Mouse (Mus musculus) ES-Bruce4 (cell line): ENCODE results near the gene Dus2. TPM values are rescaled to one million over a fixed set of nuclear protein-coding genes. Genes with fewer than 3 reads are reported as not detected.

Experiments used
- H3K27ac ChIP-seq: 2 replicates; pipeline ENCODE4 v1.5.1; 2012; ENCODE audit warnings: low read length, inconsistent platforms; ENCODE audit not compliant: insufficient read depth
- H3K27me3 ChIP-seq: 2 replicates; pipeline ENCODE4 v1.6.1; 2012; ENCODE audit warnings: mild to moderate bottlenecking, low read length, inconsistent platforms; ENCODE audit not compliant: control insufficient read depth, poor library complexity, insufficient read depth, severe bottlenecking
- H3K36me3 ChIP-seq: 2 replicates; pipeline ENCODE4 v1.6.1; 2012; ENCODE audit warnings: inconsistent platforms, mild to moderate bottlenecking, low read length, moderate library complexity; ENCODE audit not compliant: control insufficient read depth, poor library complexity, insufficient read depth, severe bottlenecking
- H3K4me1 ChIP-seq: one replicate; pipeline ENCODE4 v1.8.1; 2011; ENCODE audit warnings: low read length; ENCODE audit not compliant: control insufficient read depth, insufficient read depth
- H3K4me3 ChIP-seq: 2 replicates; pipeline ENCODE4 v1.5.1; 2011; ENCODE audit warnings: low read depth, mild to moderate bottlenecking, low read length
- H3K9ac ChIP-seq: 2 replicates; pipeline ENCODE4 v1.6.1; 2012; ENCODE audit warnings: low read depth, mild to moderate bottlenecking, inconsistent platforms; ENCODE audit not compliant: poor library complexity, severe bottlenecking
- H3K9me3 ChIP-seq: replicated peaks from 2 replicates; pipeline ENCODE4 v1.6.1; 2012; ENCODE audit warnings: mild to moderate bottlenecking, low read length, inconsistent platforms; ENCODE audit not compliant: control insufficient read depth, poor library complexity, insufficient read depth, severe bottlenecking
- CTCF ChIP-seq: IDR thresholded peaks from one replicate; pipeline ENCODE4 v1.8.1; 2011; ENCODE audit warnings: low read depth, low read length
- EP300 ChIP-seq: IDR thresholded peaks from 2 replicates; pipeline ENCODE4 v1.6.1; 2011; ENCODE audit warnings: low read depth, low read length; ENCODE audit not compliant: insufficient read depth
- POLR2A ChIP-seq: IDR thresholded peaks from one replicate; pipeline ENCODE4 v1.8.1; 2011; ENCODE audit warnings: low read length; ENCODE audit not compliant: insufficient read depth
- polyA plus RNA-seq: library from polyadenylated mRNA; stranded (reverse); fragments of >200 nt; gene quantifications from 2 replicates; pipeline ENCODE4 v1.2.4, GENCODE M21; 2011; ENCODE audit warnings: low read depth; ENCODE audit not compliant: missing spikeins, insufficient read depth, insufficient read length

Gene Dus2
- polyA plus RNA-seq, 1 experiment = 19.3 TPM

- H3K27ac ChIP-seq = peak overlapping the region; percentile 24; the same call in 1 of the 2 replicates
- H3K4me3 ChIP-seq = peak overlapping the region; percentile 73
- TF ChIP-seq CTCF = no peak
- TF ChIP-seq EP300 = no peak
- no peak for TF ChIP-seq POLR2A
- H3K9me3 ChIP-seq = no peaks in the 10 kb centered on the region
- no peaks in the 10 kb centered on the region for H3K27me3 ChIP-seq
- H3K9ac ChIP-seq = peak overlapping the region; percentile 89
- H3K36me3 ChIP-seq = no peaks in the 10 kb centered on the region
- peaks cover 10% of the 10 kb centered on the region for H3K4me1 ChIP-seq
These were observed 25.8 kb upstream of the Dus2 start for GRCm38 (mm10) chr8:105965266-105965904.

DNA sequence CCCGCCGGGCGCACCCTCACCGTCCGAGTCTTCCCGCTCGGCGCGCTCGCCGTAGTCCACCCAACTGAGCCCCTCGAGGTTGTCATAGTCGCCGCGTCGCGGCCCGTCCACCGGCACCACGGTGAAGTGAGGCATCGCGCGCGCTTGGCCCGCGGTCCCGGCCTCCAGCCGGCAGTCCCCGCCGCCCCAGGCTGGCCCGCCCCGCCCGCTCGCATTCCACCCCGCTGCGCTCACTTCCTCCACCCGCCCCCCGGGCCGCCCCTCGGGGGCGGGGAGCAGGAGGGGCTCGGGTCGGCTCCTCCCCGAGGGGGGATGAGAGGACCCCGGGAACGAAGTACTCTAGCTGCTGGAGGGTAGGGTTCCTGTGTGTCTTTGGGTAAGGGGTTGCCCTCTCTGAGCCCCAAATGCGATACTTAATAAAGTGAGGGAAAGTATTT, 25.2 kb upstream of the Dus2 start, which contains the start of gene Slc12a4:
TSS of gene Slc12a4 (minus strand) at position 193 of the 437 bp plus-strand sequence.
- Histone ChIP-seq H3K36me3 (no peaks in the 10 kb centered on the region), H3K4me3 (peak within 1 kb of the TSS; percentile 73), H3K9ac (peak within 1 kb of the TSS; percentile 89), H3K9me3 (no peaks in the 10 kb centered on the region), H3K4me1 (peaks cover 10% of the 10 kb centered on the region), H3K27ac (peak within 1 kb of the TSS; percentile 92), H3K27me3 (no peaks in the 10 kb centered on the region)
- TF ChIP-seq POLR2A = peak; percentile 7
- TF ChIP-seq CTCF = no peak
- 0 out of 2 replicates have a peak, but pooled peaks have one; percentile 27 for TF ChIP-seq EP300

GRCm38 (mm10) chr8:105966692-105967311, 24.3 kb upstream of the Dus2 start:
- Histone ChIP-seq H3K36me3 (no peaks in the 10 kb centered on the region), H3K27ac (peak overlapping the region; percentile 92), H3K9me3 (no peaks in the 10 kb centered on the region), H3K9ac (peak overlapping the region; percentile 89), H3K4me3 (peak overlapping the region; percentile 69), H3K4me1 (peaks cover 7% of the 10 kb centered on the region), H3K27me3 (no peaks in the 10 kb centered on the region)
- TF ChIP-seq POLR2A (no peak), EP300 (peak; percentile 91)

- Histone ChIP-seq H3K4me1 (peaks cover 4% of the 10 kb centered on the region), H3K27me3 (no peaks in the 10 kb centered on the region), H3K27ac (no peak overlapping the region), H3K4me3 (no peak overlapping the region), H3K9ac (no peak overlapping the region), H3K36me3 (no peaks in the 10 kb centered on the region), H3K9me3 (no peaks in the 10 kb centered on the region)
- no peak for TF ChIP-seq POLR2A
- TF ChIP-seq EP300 = no peak
- TF ChIP-seq CTCF = no peak
These were observed 21.8 kb upstream of the Dus2 start for GRCm38 (mm10) chr8:105969367-105969766.

- Histone ChIP-seq H3K36me3 (no peaks in the 10 kb centered on the region; the same call in 1 of the 2 replicates), H3K9me3 (no peaks in the 10 kb centered on the region), H3K4me3 (peak overlapping the region; percentile 2; the same call in 1 of the 2 replicates), H3K27ac (peak overlapping the region; percentile 85), H3K4me1 (peaks cover 9% of the 10 kb centered on the region), H3K9ac (peak overlapping the region; percentile 30; the same call in 1 of the 2 replicates), H3K27me3 (no peaks in the 10 kb centered on the region)
- no peak for TF ChIP-seq POLR2A
- no peak for TF ChIP-seq EP300
- TF ChIP-seq CTCF = no peak
These were observed 20.0 kb upstream of the Dus2 start for GRCm38 (mm10) chr8:105971019-105971720.
